Mouse (Mus musculus): ENCODE results near the gene Cpm. TPM values are rescaled to one million over a fixed set of nuclear protein-coding genes. Genes with fewer than 3 reads are reported as not detected.

Gene Cpm
- total RNA-seq, 1 experiment, result 4.8 TPM

DNA sequence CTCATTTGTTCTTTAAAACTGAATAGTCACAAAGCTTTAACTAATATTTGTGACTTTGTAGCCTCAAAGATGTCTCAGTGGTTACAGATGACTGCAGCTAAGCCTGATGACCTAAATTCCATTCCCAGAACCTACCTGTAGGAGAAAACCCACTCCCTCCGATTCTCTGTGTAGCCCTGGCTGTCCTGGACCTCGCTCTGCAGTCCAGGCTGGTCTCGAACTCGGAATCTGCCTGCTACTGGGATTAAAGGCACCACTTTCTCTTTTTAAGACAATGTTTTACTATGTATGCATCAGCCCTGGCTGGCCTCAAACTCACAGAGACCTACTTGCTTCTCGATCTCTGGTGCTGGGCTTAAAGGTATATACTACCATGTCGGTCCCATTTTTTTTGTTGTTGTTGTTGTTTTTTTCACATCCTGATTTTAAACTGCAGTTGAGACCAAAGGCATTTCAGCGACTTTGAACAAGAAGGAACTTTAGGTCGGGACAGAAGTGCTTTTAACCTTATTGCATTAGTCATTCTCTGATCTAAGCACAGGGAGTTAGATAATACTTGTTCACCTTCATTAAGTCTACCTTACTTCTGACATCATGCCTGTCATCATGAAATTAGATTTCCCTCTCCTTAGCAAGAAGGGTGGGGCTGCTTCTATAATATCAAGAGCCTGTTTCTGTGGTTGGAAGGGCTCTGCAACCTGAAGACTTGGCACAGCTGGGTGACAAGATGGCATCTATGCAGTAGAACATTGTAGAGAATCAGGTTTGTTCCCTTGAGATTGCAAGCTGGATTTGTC, 40.0 kb upstream of the Cpm start:
- Histone ChIP-seq H3K36me3 (ENCODE audit: control insufficient read depth, insufficient read depth, low read length, poor library complexity, severe bottlenecking) (no peaks in the 10 kb centered on the region), H3K4me3 (ENCODE audit: insufficient read depth in 1 of 2, low read depth in 1 of 2, low read length in 2 of 2, poor library complexity in 1 of 2, severe bottlenecking in 1 of 2) (no peak overlapping the region), H3K9me3 (ENCODE audit: control insufficient read depth, insufficient read depth, low read depth, low read length) (no peaks in the 10 kb centered on the region), H3K4me1 (ENCODE audit: control insufficient read depth in 2 of 2, insufficient read depth in 2 of 2, low read length in 2 of 2, poor library complexity in 1 of 2) (no peaks in the 10 kb centered on the region), H3K27ac (ENCODE audit: insufficient read depth, low read depth, low read length, poor library complexity, severe bottlenecking) (no peak overlapping the region), H3K9ac (ENCODE audit: insufficient read depth, low read depth, low read length, poor library complexity, severe bottlenecking) (no peak overlapping the region)
- no peak for TF ChIP-seq ZNF384 (IDR thresholded peaks at IDR 0.05; ENCODE audit: low read depth, low read length)
- no peak for TF ChIP-seq CHD2 (IDR thresholded peaks at IDR 0.05; ENCODE audit: low read depth, low read length)
- no peak for TF ChIP-seq HCFC1 (IDR thresholded peaks at IDR 0.05; ENCODE audit: borderline replicate concordance, insufficient read depth, low read length)
- no peak for TF ChIP-seq MAFK (IDR thresholded peaks at IDR 0.05; ENCODE audit: insufficient read depth, low read depth, low read length)
- TF ChIP-seq ZC3H11A (IDR thresholded peaks at IDR 0.05; ENCODE audit: borderline replicate concordance, low read depth, low read length), result no peak
- in situ Hi-C loops (cut with MboI; ENCODE audit: low sequenced_read_pairs in 2 of 2, unreplicated experiment in 2 of 2), result no loop called here
- no peak for DNase-seq (ENCODE audit: low read depth, low spot score)

DNA sequence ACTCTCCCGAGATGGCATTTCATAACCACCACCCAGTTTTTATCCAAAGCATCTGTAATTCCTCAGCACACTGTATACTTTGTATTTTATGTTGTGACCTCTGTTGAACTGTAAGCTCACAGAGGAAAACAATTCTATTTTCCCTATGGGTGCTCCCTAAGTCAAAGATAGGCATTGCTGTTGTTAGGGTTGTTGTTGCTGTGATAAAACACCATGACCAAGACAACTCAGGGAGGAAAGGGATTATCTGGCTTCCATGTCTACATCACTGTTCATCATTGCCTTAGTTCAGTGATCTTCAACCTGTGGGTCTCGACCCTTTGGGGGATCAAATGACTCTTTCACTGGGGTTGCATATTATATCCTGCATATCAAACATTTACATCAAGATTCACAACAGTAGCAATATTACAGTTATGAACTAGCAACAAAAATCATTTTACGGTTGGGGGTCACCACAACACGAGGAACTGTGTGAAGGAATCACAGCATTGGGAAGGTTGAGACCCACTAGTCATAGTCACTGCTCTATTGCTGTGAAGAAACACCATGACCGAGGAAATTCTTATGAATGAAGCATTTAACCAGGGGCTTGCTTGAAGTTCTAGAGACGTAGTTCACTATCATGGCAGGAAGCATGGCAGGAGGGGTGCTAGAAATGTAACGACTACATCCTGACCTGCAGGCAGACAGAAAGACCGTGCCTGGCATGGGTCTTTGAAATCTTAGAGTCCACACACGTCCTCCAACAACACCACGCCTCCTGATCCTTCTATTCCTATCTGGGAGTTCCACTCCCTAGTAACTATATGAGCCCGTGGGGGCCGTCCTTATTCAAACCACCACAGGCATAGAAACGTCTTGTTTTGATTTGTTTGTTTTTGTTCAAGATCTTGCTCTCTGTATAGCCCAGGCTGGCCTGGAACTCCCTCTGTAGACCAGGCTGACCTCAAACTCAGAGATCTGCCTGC, 38.7 kb upstream of the Cpm start:
- H3K36me3 ChIP-seq (ENCODE audit: control insufficient read depth, insufficient read depth, low read length, poor library complexity, severe bottlenecking), result no peaks in the 10 kb centered on the region
- no peaks in the 10 kb centered on the region for H3K4me1 ChIP-seq (ENCODE audit: control insufficient read depth in 2 of 2, insufficient read depth in 2 of 2, low read length in 2 of 2, poor library complexity in 1 of 2)
- TF ChIP-seq HCFC1 (IDR thresholded peaks at IDR 0.05; ENCODE audit: borderline replicate concordance, insufficient read depth, low read length) (no peak), ZC3H11A (IDR thresholded peaks at IDR 0.05; ENCODE audit: borderline replicate concordance, low read depth, low read length) (no peak), ZNF384 (IDR thresholded peaks at IDR 0.05; ENCODE audit: low read depth, low read length) (no peak), MAFK (IDR thresholded peaks at IDR 0.05; ENCODE audit: insufficient read depth, low read depth, low read length) (no peak), CHD2 (IDR thresholded peaks at IDR 0.05; ENCODE audit: low read depth, low read length) (no peak)
- no peak overlapping the region for H3K4me3 ChIP-seq (ENCODE audit: insufficient read depth in 1 of 2, low read depth in 1 of 2, low read length in 2 of 2, poor library complexity in 1 of 2, severe bottlenecking in 1 of 2)
- no peak for DNase-seq (ENCODE audit: low read depth, low spot score)
- H3K9ac ChIP-seq (ENCODE audit: insufficient read depth, low read depth, low read length, poor library complexity, severe bottlenecking), result no peak overlapping the region
- H3K9me3 ChIP-seq (ENCODE audit: control insufficient read depth, insufficient read depth, low read depth, low read length), result no peaks in the 10 kb centered on the region
- in situ Hi-C loops (cut with MboI; ENCODE audit: low sequenced_read_pairs in 2 of 2, unreplicated experiment in 2 of 2), result no loop called here
- no peak overlapping the region for H3K27ac ChIP-seq (ENCODE audit: insufficient read depth, low read depth, low read length, poor library complexity, severe bottlenecking)

DNA sequence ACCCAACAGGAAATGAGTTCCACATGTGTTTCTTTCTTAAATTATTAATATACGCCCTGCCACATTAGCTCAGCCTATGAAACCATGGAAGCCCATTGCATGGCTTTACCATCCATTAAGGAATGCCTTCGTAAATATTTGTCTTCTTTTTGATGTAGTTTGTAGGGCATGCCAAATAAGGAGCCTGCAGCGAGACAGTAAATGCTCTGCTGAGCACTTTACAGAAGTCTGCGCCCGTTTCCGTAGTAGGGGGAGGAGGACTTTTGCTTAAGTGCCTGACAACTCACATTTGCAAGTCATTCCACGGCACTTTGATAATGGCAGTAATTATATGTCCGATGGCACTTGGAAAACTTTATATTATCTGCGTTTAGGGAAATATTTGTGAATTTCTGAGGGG, 37.5 kb upstream of the Cpm start:
- DNase-seq (ENCODE audit: low read depth, low spot score), result no peak
- Histone ChIP-seq H3K27ac (ENCODE audit: insufficient read depth, low read depth, low read length, poor library complexity, severe bottlenecking) (no peak overlapping the region), H3K4me3 (ENCODE audit: insufficient read depth in 1 of 2, low read depth in 1 of 2, low read length in 2 of 2, poor library complexity in 1 of 2, severe bottlenecking in 1 of 2) (no peak overlapping the region), H3K9me3 (ENCODE audit: control insufficient read depth, insufficient read depth, low read depth, low read length) (no peaks in the 10 kb centered on the region), H3K4me1 (ENCODE audit: control insufficient read depth in 2 of 2, insufficient read depth in 2 of 2, low read length in 2 of 2, poor library complexity in 1 of 2) (no peaks in the 10 kb centered on the region), H3K9ac (ENCODE audit: insufficient read depth, low read depth, low read length, poor library complexity, severe bottlenecking) (no peak overlapping the region), H3K36me3 (ENCODE audit: control insufficient read depth, insufficient read depth, low read length, poor library complexity, severe bottlenecking) (no peaks in the 10 kb centered on the region)
- TF ChIP-seq HCFC1 (IDR thresholded peaks at IDR 0.05; ENCODE audit: borderline replicate concordance, insufficient read depth, low read length) (no peak), CHD2 (IDR thresholded peaks at IDR 0.05; ENCODE audit: low read depth, low read length) (no peak), ZC3H11A (IDR thresholded peaks at IDR 0.05; ENCODE audit: borderline replicate concordance, low read depth, low read length) (no peak), MAFK (IDR thresholded peaks at IDR 0.05; ENCODE audit: insufficient read depth, low read depth, low read length) (no peak), ZNF384 (IDR thresholded peaks at IDR 0.05; ENCODE audit: low read depth, low read length) (no peak)
- in situ Hi-C loops (cut with MboI; ENCODE audit: low sequenced_read_pairs in 2 of 2, unreplicated experiment in 2 of 2), result no loop called here

DNA sequence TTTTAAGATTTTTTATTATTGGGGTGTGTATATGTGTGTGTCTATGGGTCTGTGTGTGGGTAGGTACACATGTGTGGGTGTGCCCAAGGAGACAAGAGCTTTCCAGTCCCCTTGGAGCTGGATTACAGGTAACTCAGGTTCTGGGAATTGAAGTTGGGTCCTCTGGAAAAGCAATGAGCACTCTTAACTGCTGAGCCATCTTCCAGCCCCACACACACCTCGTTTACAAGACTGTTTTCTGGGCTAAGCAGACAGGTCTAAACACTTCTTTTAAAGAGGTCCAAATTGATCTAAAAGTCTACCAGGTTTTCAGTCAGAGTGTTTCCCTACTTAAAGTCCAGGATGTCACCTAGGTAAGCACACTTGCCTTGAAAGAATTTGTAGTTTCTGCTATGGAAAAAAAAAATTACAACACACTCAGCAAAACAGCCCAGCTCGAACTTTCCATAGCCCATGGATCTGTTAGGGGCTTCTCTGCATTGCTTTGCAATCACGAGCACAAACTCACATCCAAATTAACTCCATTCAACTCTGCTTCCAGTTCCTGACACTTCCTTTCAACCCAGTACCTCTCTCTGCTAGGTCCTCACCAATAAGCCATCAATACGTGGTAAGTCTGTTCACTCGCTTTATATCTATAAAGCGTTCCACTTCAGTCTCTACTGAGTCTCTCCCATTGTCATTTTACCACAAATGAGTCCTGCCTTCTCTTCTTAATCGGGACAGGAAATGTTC, 36.8 kb upstream of the Cpm start:
- no peak overlapping the region for H3K27ac ChIP-seq (ENCODE audit: insufficient read depth, low read depth, low read length, poor library complexity, severe bottlenecking)
- H3K4me3 ChIP-seq (ENCODE audit: insufficient read depth in 1 of 2, low read depth in 1 of 2, low read length in 2 of 2, poor library complexity in 1 of 2, severe bottlenecking in 1 of 2), result no peak overlapping the region
- no peaks in the 10 kb centered on the region for H3K4me1 ChIP-seq (ENCODE audit: control insufficient read depth in 2 of 2, insufficient read depth in 2 of 2, low read length in 2 of 2, poor library complexity in 1 of 2)
- TF ChIP-seq HCFC1 (IDR thresholded peaks at IDR 0.05; ENCODE audit: borderline replicate concordance, insufficient read depth, low read length), result no peak
- TF ChIP-seq ZC3H11A (IDR thresholded peaks at IDR 0.05; ENCODE audit: borderline replicate concordance, low read depth, low read length), result no peak
- TF ChIP-seq ZNF384 (IDR thresholded peaks at IDR 0.05; ENCODE audit: low read depth, low read length), result no peak
- H3K9me3 ChIP-seq (ENCODE audit: control insufficient read depth, insufficient read depth, low read depth, low read length), result no peaks in the 10 kb centered on the region
- no peak overlapping the region for H3K9ac ChIP-seq (ENCODE audit: insufficient read depth, low read depth, low read length, poor library complexity, severe bottlenecking)
- H3K36me3 ChIP-seq (ENCODE audit: control insufficient read depth, insufficient read depth, low read length, poor library complexity, severe bottlenecking), result no peaks in the 10 kb centered on the region
- in situ Hi-C loops (cut with MboI; ENCODE audit: low sequenced_read_pairs in 2 of 2, unreplicated experiment in 2 of 2), result no loop called here
- no peak for DNase-seq (ENCODE audit: low read depth, low spot score)
